Mouse (Mus musculus) hindbrain, embryonic 15.5 days (tissue): ENCODE measurements at regions not wholly inside any gene's neighbourhood (a gene's known extent, or its start where the extent isn't known, plus 50 kb on each side); places are given as distances from the start of the nearest gene placed in this dataset.
A peak's percentile ranks its signal among the peaks of the same experiment; 100 is the strongest.

Experiments
- ATAC-seq: fragments of 200-750 bp; cut with Nextera tagmentation; 2 replicates; pipeline ENCODE4 v1.8.0; 2017; ENCODE audit warnings: low read depth, moderate number of reproducible peaks, moderate TSS enrichment; ENCODE audit not compliant: low FRiP score
- H3K27ac ChIP-seq: fragments of 300-500 bp; sonication (generic); replicated peaks from 2 replicates; pipeline ENCODE4 v1.5.1; 2015; ENCODE audit warnings: mild to moderate bottlenecking, inconsistent platforms
- H3K27me3 ChIP-seq: fragments of 300-500 bp; sonication (generic); 2 replicates; pipeline ENCODE4 v1.6.1; 2015; ENCODE audit warnings: control low read depth, inconsistent platforms
- H3K36me3 ChIP-seq: fragments of 300-500 bp; sonication (generic); 2 replicates; pipeline ENCODE4 v1.6.1; 2015; ENCODE audit warnings: control low read depth, inconsistent platforms
- H3K4me1 ChIP-seq: fragments of 300-500 bp; sonication (generic); replicated peaks from 2 replicates; pipeline ENCODE4 v1.6.1; 2015; ENCODE audit warnings: control low read depth, inconsistent platforms
- H3K4me2 ChIP-seq: fragments of 300-500 bp; sonication (generic); 2 replicates; pipeline ENCODE4 v1.6.1; 2015; ENCODE audit warnings: moderate library complexity, mild to moderate bottlenecking, inconsistent platforms
- H3K4me3 ChIP-seq: fragments of 300-500 bp; sonication (generic); 2 replicates; pipeline ENCODE4 v1.5.1; 2015; ENCODE audit warnings: mild to moderate bottlenecking, inconsistent platforms
- H3K9ac ChIP-seq: fragments of 300-500 bp; sonication (generic); 2 replicates; pipeline ENCODE4 v1.6.1; 2015; ENCODE audit warnings: inconsistent platforms
- H3K9me3 ChIP-seq: fragments of 300-500 bp; sonication (generic); 2 replicates; pipeline ENCODE4 v1.6.1; 2016; ENCODE audit warnings: control low read depth, inconsistent platforms
- WGBS: fragments of 180-500 bp; shearing (Covaris S2); methylation state at CpG from one replicate; pipeline ENCODE4 v1.1.7; 2015; 5-methylcytosine and 5-hydroxymethylcytosine counted together

- no peaks in the 10 kb centered on the region for H3K4me1 ChIP-seq
- no peak overlapping the region for H3K4me3 ChIP-seq
- H3K27ac ChIP-seq = no peak overlapping the region
- H3K4me2 ChIP-seq = no peak overlapping the region
- no peak overlapping the region for H3K9ac ChIP-seq
- ATAC-seq = no peak
- no peaks in the 10 kb centered on the region for H3K27me3 ChIP-seq
- WGBS = 82% methylated on average over 4 of the region's 4 CpGs
- H3K9me3 ChIP-seq = no peaks in the 10 kb centered on the region
- H3K36me3 ChIP-seq = no peaks in the 10 kb centered on the region
Observed at GRCm38 (mm10) chr13:44329161-44329560, 400.1 kb upstream of the Jarid2 start.

GRCm38 (mm10) chr13:44329701-44330100 is 399.6 kb upstream of the Jarid2 start:
- no peaks in the 10 kb centered on the region for H3K9me3 ChIP-seq
- no peak overlapping the region for H3K4me2 ChIP-seq
- H3K27ac ChIP-seq = no peak overlapping the region
- H3K4me3 ChIP-seq = no peak overlapping the region
- no peaks in the 10 kb centered on the region for H3K36me3 ChIP-seq
- H3K9ac ChIP-seq = no peak overlapping the region
- no peak for ATAC-seq
- 75% methylated on average over 10 of the region's 10 CpGs for WGBS
- H3K4me1 ChIP-seq = no peaks in the 10 kb centered on the region
- H3K27me3 ChIP-seq = no peaks in the 10 kb centered on the region

DNA sequence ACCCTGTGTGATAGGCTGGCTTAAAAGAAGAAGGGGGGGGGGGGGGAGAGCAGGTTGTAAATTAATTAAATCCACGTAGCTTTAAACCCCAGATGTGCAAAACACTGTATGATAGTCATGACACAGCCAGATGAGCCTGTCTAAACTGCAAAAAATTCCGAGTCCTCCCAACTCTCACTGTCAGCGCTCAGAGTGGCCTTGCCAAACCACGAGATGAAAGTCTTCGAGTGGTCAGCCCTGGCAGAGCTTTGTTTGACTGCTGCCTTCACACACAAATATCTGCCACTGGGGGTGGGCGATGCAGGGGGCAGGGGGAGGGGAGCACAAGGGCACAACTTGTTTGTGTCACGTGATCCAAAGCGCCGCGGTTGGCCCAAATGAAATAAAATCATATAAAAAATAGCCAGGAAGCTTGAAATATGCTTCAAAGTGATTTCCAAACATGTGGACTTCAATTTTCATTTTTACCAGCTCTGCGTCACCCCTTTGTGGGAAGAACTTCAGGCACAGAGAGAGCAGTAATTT is 396.5 kb upstream of the Jarid2 start:
- Histone ChIP-seq H3K27ac (no peak overlapping the region), H3K4me3 (no peak overlapping the region), H3K4me2 (no peak overlapping the region), H3K9me3 (no peaks in the 10 kb centered on the region), H3K36me3 (no peaks in the 10 kb centered on the region), H3K9ac (no peak overlapping the region), H3K4me1 (no peaks in the 10 kb centered on the region), H3K27me3 (no peaks in the 10 kb centered on the region)
- WGBS = 66% methylated on average over 11 of the region's 11 CpGs
- no peak for ATAC-seq

DNA sequence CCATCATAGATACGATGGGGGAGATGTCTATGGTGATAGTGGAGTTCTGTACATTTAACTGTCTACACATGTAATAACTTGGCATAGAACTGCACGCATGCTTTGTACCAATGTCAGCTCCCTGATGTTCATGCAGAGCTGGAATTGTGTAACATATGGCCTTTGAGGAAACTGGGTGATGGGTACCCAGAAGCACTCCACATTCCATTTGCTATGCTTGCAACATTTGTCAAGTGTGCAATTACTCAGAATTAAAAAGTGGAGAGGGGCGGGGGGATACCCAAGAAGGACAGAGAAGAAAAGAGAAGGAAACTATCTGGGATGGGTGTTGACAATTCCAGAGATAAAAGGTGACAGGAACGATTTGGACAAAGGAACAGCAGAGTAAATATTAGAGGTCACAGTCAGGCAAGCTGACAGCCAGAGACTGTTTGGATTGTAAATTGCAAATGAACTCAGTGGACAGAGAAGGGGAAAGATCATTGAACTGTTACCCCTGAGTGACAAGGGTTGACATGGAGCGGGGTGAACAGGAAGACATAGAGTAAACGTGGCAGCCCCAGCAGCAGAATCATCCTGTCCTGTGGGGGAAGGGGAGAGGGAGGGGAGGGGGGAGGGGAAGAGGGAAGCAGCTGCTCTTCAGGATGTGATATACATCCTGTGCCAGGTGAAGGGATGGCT is 390.1 kb upstream of the Jarid2 start:
- ATAC-seq = no peak

DNA sequence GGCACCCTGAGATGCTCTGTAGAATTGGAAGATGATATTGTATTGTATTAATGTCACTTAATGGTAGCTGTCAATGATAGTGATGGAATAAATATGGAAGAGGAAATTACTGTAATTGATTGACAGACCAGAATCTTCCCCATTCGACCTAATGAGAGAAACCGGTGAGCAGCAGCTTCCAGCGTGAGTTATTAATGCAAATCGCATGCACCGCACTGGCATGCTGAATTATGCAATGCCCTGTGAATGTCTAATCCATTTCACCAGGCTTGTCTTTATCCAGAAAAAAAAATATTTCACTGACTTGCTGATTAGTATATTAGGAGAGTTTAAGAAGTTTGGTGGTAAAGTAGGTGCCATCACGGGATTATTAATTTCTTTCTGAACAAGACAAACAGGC is 384.2 kb upstream of the Jarid2 start:
- ATAC-seq = no peak
- Histone ChIP-seq H3K4me2 (no peak overlapping the region), H3K27me3 (no peaks in the 10 kb centered on the region), H3K9me3 (no peaks in the 10 kb centered on the region), H3K36me3 (no peaks in the 10 kb centered on the region), H3K27ac (no peak overlapping the region), H3K4me1 (no peaks in the 10 kb centered on the region), H3K4me3 (no peak overlapping the region), H3K9ac (no peak overlapping the region)
- WGBS = 43% methylated on average over 6 of the region's 6 CpGs

More for the DNA sequence above, 390.1 kb upstream of the Jarid2 start:
- Histone ChIP-seq H3K27ac (no peak overlapping the region), H3K4me2 (no peak overlapping the region), H3K4me3 (no peak overlapping the region), H3K9me3 (no peaks in the 10 kb centered on the region), H3K27me3 (no peaks in the 10 kb centered on the region), H3K9ac (no peak overlapping the region), H3K4me1 (no peaks in the 10 kb centered on the region), H3K36me3 (no peaks in the 10 kb centered on the region)
- WGBS = 54% methylated on average over 6 of the region's 6 CpGs

DNA sequence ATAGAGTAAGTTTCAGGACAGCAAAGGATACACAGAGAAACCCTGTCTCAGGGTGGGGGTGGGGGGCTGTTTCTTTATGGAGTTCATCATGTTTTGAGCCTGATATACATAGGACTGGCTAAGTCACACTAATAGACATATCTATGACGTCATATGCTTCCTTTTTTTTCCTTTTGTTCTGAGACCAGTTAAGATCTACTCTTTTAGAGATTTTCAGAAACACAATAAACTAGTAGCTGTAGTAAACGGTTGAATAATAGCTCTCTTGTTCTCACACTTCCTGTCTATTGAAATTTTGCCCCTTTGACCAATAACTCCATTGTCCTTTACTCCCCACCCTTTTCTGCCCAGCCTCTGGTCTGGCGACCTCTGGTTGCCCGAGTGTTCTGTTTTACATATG is 382.6 kb upstream of the Jarid2 start:
- H3K4me1 ChIP-seq = no peaks in the 10 kb centered on the region
- no peak overlapping the region for H3K9ac ChIP-seq
- no peak overlapping the region for H3K27ac ChIP-seq
- no peaks in the 10 kb centered on the region for H3K9me3 ChIP-seq
- no peak overlapping the region for H3K4me3 ChIP-seq
- WGBS = 41% methylated on average over 4 of the region's 4 CpGs
- no peaks in the 10 kb centered on the region for H3K36me3 ChIP-seq
- H3K27me3 ChIP-seq = no peaks in the 10 kb centered on the region
- no peak for ATAC-seq
- H3K4me2 ChIP-seq = no peak overlapping the region

DNA sequence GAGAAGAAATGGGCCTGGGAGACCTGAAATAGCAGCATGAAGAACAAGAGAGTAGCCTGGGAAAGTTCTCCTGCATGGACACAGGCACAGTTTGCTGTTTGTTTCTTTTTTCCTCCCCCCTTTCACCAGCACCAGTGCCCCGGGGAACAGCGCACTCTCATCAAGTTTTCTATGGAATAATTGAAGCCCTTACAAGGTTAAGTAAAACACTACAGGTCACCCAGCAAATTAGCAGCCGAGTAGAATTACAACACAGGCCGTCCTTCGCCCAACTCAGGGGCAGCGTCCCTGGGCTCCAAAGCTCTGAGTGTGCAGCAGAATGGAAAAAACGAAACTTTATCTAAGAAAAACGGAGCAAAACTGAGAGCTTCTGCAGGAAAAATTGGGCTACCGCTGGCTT is 381.6 kb upstream of the Jarid2 start:
- 49% methylated on average over 9 of the region's 9 CpGs for WGBS
- Histone ChIP-seq H3K4me1 (no peaks in the 10 kb centered on the region), H3K36me3 (no peaks in the 10 kb centered on the region), H3K27me3 (no peaks in the 10 kb centered on the region), H3K9me3 (no peaks in the 10 kb centered on the region), H3K27ac (no peak overlapping the region), H3K4me2 (no peak overlapping the region), H3K9ac (no peak overlapping the region), H3K4me3 (no peak overlapping the region)
- ATAC-seq = no peak

- Histone ChIP-seq H3K36me3 (no peaks in the 10 kb centered on the region), H3K4me3 (no peak overlapping the region), H3K4me1 (peaks cover 16% of the 10 kb centered on the region), H3K9me3 (no peaks in the 10 kb centered on the region), H3K27ac (no peak overlapping the region), H3K9ac (no peak overlapping the region), H3K27me3 (no peaks in the 10 kb centered on the region), H3K4me2 (peak overlapping the region; percentile 30)
- no peak for ATAC-seq
- 24% methylated on average over 9 of the region's 9 CpGs for WGBS
Observed at GRCm38 (mm10) chr13:44353899-44354298, 375.4 kb upstream of the Jarid2 start.

GRCm38 (mm10) chr13:44355771-44356221 is 373.5 kb upstream of the Jarid2 start:
- Histone ChIP-seq H3K4me1 (peaks cover 16% of the 10 kb centered on the region), H3K9me3 (no peaks in the 10 kb centered on the region), H3K4me3 (no peak overlapping the region), H3K4me2 (no peak overlapping the region), H3K27ac (no peak overlapping the region), H3K27me3 (no peaks in the 10 kb centered on the region), H3K36me3 (no peaks in the 10 kb centered on the region), H3K9ac (no peak overlapping the region)
- ATAC-seq = no peak
- WGBS = 65% methylated on average over 12 of the region's 12 CpGs

DNA sequence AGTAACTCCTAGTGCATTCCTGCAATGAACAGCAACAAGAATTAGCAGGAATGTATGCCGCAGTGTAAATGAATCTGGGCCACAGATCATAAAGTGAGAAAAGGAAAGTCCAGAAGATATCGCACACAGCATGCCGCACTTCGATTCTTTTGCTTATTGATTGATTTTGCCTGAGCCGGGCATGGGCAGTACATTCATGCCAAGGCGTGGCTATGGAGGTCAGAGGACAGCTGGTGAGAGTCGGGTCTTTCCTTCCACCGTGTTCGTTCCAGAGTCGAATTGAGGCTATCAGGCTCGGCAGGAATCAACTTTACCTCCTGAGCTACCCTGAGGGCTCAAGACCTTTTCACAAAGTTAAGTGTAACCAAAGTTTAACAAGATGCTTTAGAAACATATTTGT is 372.3 kb upstream of the Jarid2 start:
- ATAC-seq = no peak
- no peaks in the 10 kb centered on the region for H3K27me3 ChIP-seq
- H3K36me3 ChIP-seq = no peaks in the 10 kb centered on the region
- no peak overlapping the region for H3K9ac ChIP-seq
- H3K27ac ChIP-seq = no peak overlapping the region
- peaks cover 16% of the 10 kb centered on the region for H3K4me1 ChIP-seq
- no peaks in the 10 kb centered on the region for H3K9me3 ChIP-seq
- H3K4me3 ChIP-seq = no peak overlapping the region
- no peak overlapping the region for H3K4me2 ChIP-seq
- 84% methylated on average over 11 of the region's 11 CpGs for WGBS

- no peak overlapping the region for H3K27ac ChIP-seq
Observed at GRCm38 (mm10) chr13:44359344-44359743, 369.9 kb upstream of the Jarid2 start.

DNA sequence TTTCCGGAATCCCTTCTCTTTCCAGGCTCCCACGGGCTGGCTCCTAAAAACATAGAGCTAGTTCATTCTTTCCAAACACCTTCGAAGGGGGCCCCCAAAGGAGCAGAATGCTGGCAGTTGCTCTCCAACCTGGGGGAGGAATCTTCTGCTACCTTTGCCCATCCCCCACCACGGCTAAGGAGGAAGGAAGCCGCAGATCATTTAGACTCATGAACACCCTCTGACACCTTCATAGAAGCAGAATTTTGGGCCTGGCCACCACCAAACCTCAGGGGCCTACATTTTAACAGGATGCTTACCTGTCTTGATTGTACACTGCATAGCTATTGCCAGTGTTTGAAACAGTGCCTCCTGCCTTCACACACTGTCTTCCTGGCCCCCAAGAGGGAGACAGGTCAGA is 369.3 kb upstream of the Jarid2 start:
- no peak overlapping the region for H3K27ac ChIP-seq
- WGBS = 79% methylated on average over 5 of the region's 5 CpGs
- H3K9ac ChIP-seq = no peak overlapping the region
- H3K36me3 ChIP-seq = no peaks in the 10 kb centered on the region
- no peaks in the 10 kb centered on the region for H3K27me3 ChIP-seq
- H3K4me1 ChIP-seq = 0 out of 2 replicates have a peak, but pooled peaks cover 7% of the 10 kb centered on the region
- H3K9me3 ChIP-seq = no peaks in the 10 kb centered on the region
- H3K4me2 ChIP-seq = no peak overlapping the region
- no peak overlapping the region for H3K4me3 ChIP-seq
- ATAC-seq = no peak

More at GRCm38 (mm10) chr13:44359344-44359743, 369.9 kb upstream of the Jarid2 start:
- 68% methylated on average over 7 of the region's 7 CpGs for WGBS
- Histone ChIP-seq H3K9me3 (no peaks in the 10 kb centered on the region), H3K4me1 (peaks cover 8% of the 10 kb centered on the region; the same call in 1 of the 2 replicates), H3K9ac (no peak overlapping the region), H3K4me2 (no peak overlapping the region), H3K4me3 (no peak overlapping the region), H3K27me3 (no peaks in the 10 kb centered on the region), H3K36me3 (no peaks in the 10 kb centered on the region)
- no peak for ATAC-seq
